Mouse (Mus musculus): Measurements from ENCODE around the gene Reps2. TPM values are rescaled to one million over a fixed set of nuclear protein-coding genes. Genes with fewer than 3 reads are reported as not detected.

Reps2 gene
- total and polyA plus RNA-seq, 3 experiments = 2.2 to 2.8 TPM; not detected in 1

DNA sequence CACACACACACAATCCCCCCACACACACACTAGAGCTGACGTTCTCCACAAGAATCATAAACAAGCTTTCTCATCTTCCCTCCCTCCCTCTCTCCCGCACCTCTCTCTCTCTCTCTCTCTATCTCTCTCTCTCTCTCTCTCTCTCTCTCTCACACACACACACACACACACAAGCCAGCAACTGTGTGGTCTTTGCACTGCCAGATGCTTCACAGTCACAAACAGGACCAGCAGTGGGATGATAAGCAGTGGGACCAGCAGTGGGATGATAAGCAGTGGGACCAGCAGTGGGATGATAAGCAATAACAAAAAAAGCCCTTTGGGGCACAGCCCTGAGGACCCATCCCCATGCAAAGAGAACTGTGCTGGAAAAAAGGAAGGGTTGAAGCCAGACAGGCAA lies 35.4 kb upstream of the Reps2 start (continued):
- peak; percentile 85 for TF ChIP-seq ZNF384 (IDR thresholded peaks at IDR 0.05; ENCODE audit: low read depth, low read length)
- peak; percentile 93 for TF ChIP-seq ETS1 (IDR thresholded peaks at IDR 0.05; ENCODE audit: low read depth, low read length)
- no peak for TF ChIP-seq NELFE (IDR thresholded peaks at IDR 0.05; ENCODE audit: low read depth, low read length)
- TF ChIP-seq NRF1 (IDR thresholded peaks at IDR 0.05; ENCODE audit: insufficient read depth, low read depth, low read length, poor library complexity, severe bottlenecking) = no peak

- TF ChIP-seq MXI1 (IDR thresholded peaks at IDR 0.05; ENCODE audit: low read depth, low read length) (no peak), TBP (IDR thresholded peaks at IDR 0.05; ENCODE audit: low read depth, low read length) (peak; percentile 90)
- Histone ChIP-seq H3K9ac (ENCODE audit: control insufficient read depth, low read depth, low read length, poor library complexity, severe bottlenecking) (no peak overlapping the region), H3K27me3 (ENCODE audit: control insufficient read depth in 1 of 2, insufficient read depth in 2 of 2, low read length in 2 of 2) (no peaks in the 10 kb centered on the region), H3K4me1 (ENCODE audit: control insufficient read depth in 1 of 2, insufficient read depth in 2 of 2, low read length in 2 of 2) (peaks cover 0 to 3% of the 10 kb centered on the region in 2 experiments; a peak in 2 of 4 replicates), H3K27ac (ENCODE audit: control insufficient read depth, low read depth, low read length) (no peak overlapping the region), H3K36me3 (ENCODE audit: control insufficient read depth in 1 of 2, insufficient read depth in 2 of 2, low read length in 2 of 2) (peaks cover 0 to 6% of the 10 kb centered on the region in 2 experiments; a peak in 2 of 4 replicates), H3K4me3 (ENCODE audit: control insufficient read depth in 1 of 2, insufficient read depth in 1 of 2, low read depth in 2 of 2, low read length in 2 of 2) (no peak overlapping the region), H3K9me3 (replicated peaks; ENCODE audit: insufficient read depth, low read length) (no peaks in the 10 kb centered on the region), H3K79me2 (ENCODE audit: control insufficient read depth, insufficient read depth, low read length, poor library complexity) (no peaks in the 10 kb centered on the region)
- no peak for DNase-seq (ENCODE audit: low read depth, low spot score)
These were observed 22.7 kb upstream of the Reps2 start for GRCm38 (mm10) chrX:162666166-162666565.

- H3K4me3 ChIP-seq (ENCODE audit: control insufficient read depth in 1 of 2, insufficient read depth in 1 of 2, low read depth in 2 of 2, low read length in 2 of 2) = no peak overlapping the region
- H3K79me2 ChIP-seq (ENCODE audit: control insufficient read depth, insufficient read depth, low read length, poor library complexity) = no peaks in the 10 kb centered on the region
- H3K4me1 ChIP-seq (ENCODE audit: control insufficient read depth in 1 of 2, insufficient read depth in 2 of 2, low read length in 2 of 2) = peaks cover 7 to 11% of the 10 kb centered on the region in 2 experiments
- no peaks in the 10 kb centered on the region for H3K27me3 ChIP-seq (ENCODE audit: control insufficient read depth in 1 of 2, insufficient read depth in 2 of 2, low read length in 2 of 2)
- H3K36me3 ChIP-seq (ENCODE audit: control insufficient read depth in 1 of 2, insufficient read depth in 2 of 2, low read length in 2 of 2) = peaks cover 0 to 12% of the 10 kb centered on the region in 2 experiments; a peak in 2 of 4 replicates
- H3K9ac ChIP-seq (ENCODE audit: control insufficient read depth, low read depth, low read length, poor library complexity, severe bottlenecking) = no peak overlapping the region
- peak; percentile 36 for DNase-seq (ENCODE audit: low read depth, low spot score)
- H3K9me3 ChIP-seq (replicated peaks; ENCODE audit: insufficient read depth, low read length) = no peaks in the 10 kb centered on the region
- H3K27ac ChIP-seq (ENCODE audit: control insufficient read depth, low read depth, low read length) = no peak overlapping the region
- TF ChIP-seq ZKSCAN1 (IDR thresholded peaks at IDR 0.05; ENCODE audit: low read depth, low read length) = no peak
- TF ChIP-seq SMC3 (IDR thresholded peaks at IDR 0.05; ENCODE audit: low read depth, low read length) = no peak
- TF ChIP-seq MAX (IDR thresholded peaks at IDR 0.05; ENCODE audit: low read length) = 0 out of 2 replicates have a peak, but pooled peaks have one; percentile 28
- no peak for TF ChIP-seq TAL1 (IDR thresholded peaks at IDR 0.05; ENCODE audit: low read length)
- TF ChIP-seq MAFK (IDR thresholded peaks at IDR 0.05; ENCODE audit: borderline replicate concordance, low read depth, low read length) = no peak
- TF ChIP-seq POLR2AphosphoS2 (IDR thresholded peaks at IDR 0.05; ENCODE audit: low read length) = no peak
- TF ChIP-seq KAT2A (conservative IDR thresholded peaks at IDR 0.05; ENCODE audit: low read depth, low read length) = no peak
- TF ChIP-seq ZC3H11A (IDR thresholded peaks at IDR 0.05; ENCODE audit: low read depth, low read length) = no peak
- 0 out of 2 replicates have a peak, but pooled peaks have one; percentile 40 for TF ChIP-seq TBP (IDR thresholded peaks at IDR 0.05; ENCODE audit: low read depth, low read length)
- TF ChIP-seq MEF2A (IDR thresholded peaks at IDR 0.05; ENCODE audit: extremely low read depth, insufficient replicate concordance, low read depth, low read length, poor library complexity, severe bottlenecking) = no peak
- no peak for TF ChIP-seq USF2 (IDR thresholded peaks at IDR 0.05; ENCODE audit: borderline replicate concordance in 1 of 2, insufficient read depth in 1 of 2, low read depth in 1 of 2, low read length in 2 of 2)
- no peak for TF ChIP-seq NRF1 (IDR thresholded peaks at IDR 0.05; ENCODE audit: insufficient read depth, low read depth, low read length, poor library complexity, severe bottlenecking)
- TF ChIP-seq MAZ (IDR thresholded peaks at IDR 0.05; ENCODE audit: low read depth, low read length) = no peak
- peak; percentile 83 for TF ChIP-seq GATA1 (IDR thresholded peaks at IDR 0.05; ENCODE audit: low read depth, low read length)
- TF ChIP-seq CHD2 (IDR thresholded peaks at IDR 0.05; ENCODE audit: low read length) = no peak
- peak; percentile 47; the same call in 1 of the 2 replicates for TF ChIP-seq SIN3A (IDR thresholded peaks at IDR 0.05; ENCODE audit: low read length)
- TF ChIP-seq ELF1 (IDR thresholded peaks at IDR 0.05; ENCODE audit: low read depth, low read length) = 0 out of 2 replicates have a peak, but pooled peaks have one; percentile 10
- peak; percentile 57 for TF ChIP-seq ZNF384 (IDR thresholded peaks at IDR 0.05; ENCODE audit: low read depth, low read length)
- no peak for TF ChIP-seq RAD21 (IDR thresholded peaks at IDR 0.05; ENCODE audit: low read depth, low read length)
- peak; percentile 60 for TF ChIP-seq ETS1 (IDR thresholded peaks at IDR 0.05; ENCODE audit: low read depth, low read length)
- TF ChIP-seq EP300 (IDR thresholded peaks at IDR 0.05; ENCODE audit: low read depth in 1 of 2, low read length in 2 of 2) = peak; percentile 69 to 72; a peak in 3 of 4 replicates
- TF ChIP-seq MYB (IDR thresholded peaks at IDR 0.05; ENCODE audit: low read depth, low read length) = no peak
- no peak for TF ChIP-seq MYC (IDR thresholded peaks at IDR 0.05; ENCODE audit: low read depth, low read length)
- TF ChIP-seq RCOR1 (IDR thresholded peaks at IDR 0.05; ENCODE audit: low read depth, low read length) = 0 out of 2 replicates have a peak, but pooled peaks have one; percentile 5
- TF ChIP-seq CHD1 (IDR thresholded peaks at IDR 0.05; ENCODE audit: low read depth, low read length) = no peak
- no peak for TF ChIP-seq JUND (IDR thresholded peaks at IDR 0.05; ENCODE audit: low read depth, low read length)
- TF ChIP-seq E2F4 (IDR thresholded peaks at IDR 0.05; ENCODE audit: borderline replicate concordance, low read depth, low read length) = no peak
These were observed 16.7 kb upstream of the Reps2 start for GRCm38 (mm10) chrX:162660182-162660581.
